Mouse (Mus musculus) heart, embryonic 10.5 days (tissue): ENCODE results near the gene Lrrtm3. TPM values are rescaled to one million over a fixed set of nuclear protein-coding genes. Genes with fewer than 3 reads are reported as not detected.

Source experiments
- DNase-seq: peaks from one replicate; pipeline ENCODE4 v3.0.0-alpha.2; 2017; ENCODE audit warnings: low spot score
- H3K27ac ChIP-seq: fragments of 300-500 bp; sonication (generic); 2 replicates; pipeline ENCODE4 v1.5.1; 2016; ENCODE audit warnings: mild to moderate bottlenecking
- H3K27me3 ChIP-seq: fragments of 300-500 bp; sonication (generic); 2 replicates; pipeline ENCODE4 v1.6.1; 2016; ENCODE audit warnings: mild to moderate bottlenecking; ENCODE audit not compliant: poor library complexity, insufficient read depth, severe bottlenecking
- H3K36me3 ChIP-seq: fragments of 300-500 bp; sonication (generic); 2 replicates; pipeline ENCODE4 v1.6.1; 2016; ENCODE audit warnings: mild to moderate bottlenecking, moderate library complexity
- H3K4me1 ChIP-seq: fragments of 300-500 bp; sonication (generic); 2 replicates; pipeline ENCODE4 v1.6.1; 2016; ENCODE audit warnings: mild to moderate bottlenecking
- H3K4me3 ChIP-seq: fragments of 300-500 bp; sonication (generic); 2 replicates; pipeline ENCODE4 v1.5.1; 2016; ENCODE audit warnings: mild to moderate bottlenecking, moderate library complexity
- H3K9me3 ChIP-seq: fragments of 300-500 bp; sonication (generic); 2 replicates; pipeline ENCODE4 v1.6.1; 2016; ENCODE audit warnings: mild to moderate bottlenecking, moderate library complexity
- WGBS: fragments of 180-500 bp; shearing (Covaris S2); methylation state at CpG from one replicate; pipeline ENCODE4 v1.1.7; 2016; 5-methylcytosine and 5-hydroxymethylcytosine counted together
- polyA plus RNA-seq: library from polyadenylated mRNA; unstranded; fragments of >200 nt; fragmentation: Nextera tagmentation; extraction: Ambion mirVana; gene quantifications from 2 replicates; pipeline ENCODE4 v1.2.1, GENCODE M21; 2016

Gene Lrrtm3
- polyA plus RNA-seq, 1 experiment from 2014 or later = 0.87 TPM

DNA sequence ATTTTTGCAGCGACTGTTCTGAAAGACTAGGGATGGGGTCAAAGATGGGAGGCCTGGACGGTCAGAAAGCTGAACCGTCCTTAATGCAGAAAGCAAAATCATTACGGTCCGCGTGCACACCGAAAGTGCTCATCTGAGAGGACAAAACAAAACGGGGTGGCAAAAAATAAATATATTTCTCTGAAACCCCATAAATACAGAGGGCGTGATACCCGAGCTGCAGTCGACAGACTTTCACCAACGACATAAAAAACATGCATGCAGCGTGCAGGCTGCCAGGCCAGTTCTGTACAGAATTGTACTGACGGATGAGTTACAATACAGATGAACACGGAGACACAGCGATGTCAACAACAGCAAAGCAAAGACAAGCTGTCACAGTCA lies 3.9 kb downstream of the Lrrtm3 start:
- H3K36me3 ChIP-seq = no peaks in the 10 kb centered on the region
- WGBS = 72% methylated on average over 16 of the region's 16 CpGs
- no peaks in the 10 kb centered on the region for H3K9me3 ChIP-seq
- DNase-seq = no peak
- no peak overlapping the region for H3K4me3 ChIP-seq
- peaks cover 19% of the 10 kb centered on the region for H3K27me3 ChIP-seq
- no peak overlapping the region for H3K27ac ChIP-seq
- peaks cover 12% of the 10 kb centered on the region for H3K4me1 ChIP-seq

DNA sequence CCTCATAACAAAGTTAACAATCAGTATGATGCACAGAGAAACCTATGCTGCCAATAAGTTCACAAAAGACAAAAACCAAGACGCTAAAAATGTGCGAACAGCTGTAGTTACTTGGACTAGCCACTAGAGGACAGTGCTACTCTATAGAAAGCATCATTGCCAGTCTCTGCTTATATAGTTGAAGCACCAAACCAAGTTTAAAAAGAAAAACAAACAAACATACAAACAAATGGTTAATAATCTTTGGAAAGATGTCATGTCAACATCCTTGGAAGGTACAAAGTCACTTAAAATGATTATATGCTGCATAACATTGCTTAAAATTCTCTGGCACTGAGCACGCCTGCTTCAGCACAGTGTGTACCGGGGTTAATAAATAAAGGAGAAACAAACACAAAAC lies 5.6 kb downstream of the Lrrtm3 start:
- WGBS = 47% methylated on average over 4 of the region's 4 CpGs
- no peak for DNase-seq
- H3K27me3 ChIP-seq = peaks cover 19% of the 10 kb centered on the region

DNA sequence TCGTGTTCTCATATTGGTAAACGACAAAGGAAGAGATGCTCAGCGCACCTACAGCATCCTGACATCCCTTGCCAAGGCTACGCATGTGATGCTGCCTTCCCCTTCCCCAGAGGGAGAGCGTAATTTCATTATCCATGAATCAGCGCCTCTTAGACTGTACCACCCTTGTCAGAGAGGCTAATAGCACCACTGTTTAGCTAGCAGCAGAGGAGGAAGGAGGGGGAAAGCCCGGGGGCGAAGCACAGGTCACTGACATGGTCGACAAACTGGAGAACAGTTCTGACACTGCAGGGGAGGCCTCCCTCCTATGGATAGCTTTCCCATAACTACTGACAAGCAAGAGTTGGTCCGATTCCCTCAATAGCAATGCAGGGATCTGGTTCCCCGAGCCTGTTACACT lies 6.3 kb downstream of the Lrrtm3 start:
- no peaks in the 10 kb centered on the region for H3K36me3 ChIP-seq
- H3K9me3 ChIP-seq = no peaks in the 10 kb centered on the region
- H3K4me1 ChIP-seq = peaks cover 12% of the 10 kb centered on the region
- H3K4me3 ChIP-seq = no peak overlapping the region
- 62% methylated on average over 11 of the region's 11 CpGs for WGBS
- H3K27ac ChIP-seq = no peak overlapping the region
- peaks cover 14% of the 10 kb centered on the region for H3K27me3 ChIP-seq
- no peak for DNase-seq

More for the DNA sequence above, 5.6 kb downstream of the Lrrtm3 start:
- Histone ChIP-seq H3K9me3 (no peaks in the 10 kb centered on the region), H3K36me3 (no peaks in the 10 kb centered on the region), H3K4me1 (peaks cover 12% of the 10 kb centered on the region), H3K27ac (no peak overlapping the region), H3K4me3 (no peak overlapping the region)

DNA sequence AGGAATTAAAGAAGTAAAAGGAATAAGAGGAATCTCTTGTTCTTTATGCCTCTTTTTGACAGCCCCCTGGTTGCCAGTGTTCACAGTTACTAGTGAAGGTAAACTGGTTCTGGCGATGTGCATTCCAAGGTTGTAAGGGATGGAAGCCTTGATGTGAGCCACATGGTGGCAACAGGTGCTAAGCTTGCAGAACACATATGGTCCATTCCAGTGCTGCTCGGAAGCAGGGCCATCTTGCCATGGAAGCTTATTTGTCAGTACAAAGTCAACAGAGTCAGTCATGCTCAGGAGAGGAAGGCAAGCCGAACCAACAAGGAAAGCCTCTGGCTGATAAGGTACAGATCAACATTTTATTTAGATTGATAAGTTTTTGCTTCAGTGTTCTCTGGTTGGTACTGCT lies 7.7 kb downstream of the Lrrtm3 start:
- 77% methylated on average over 3 of the region's 3 CpGs for WGBS
- no peaks in the 10 kb centered on the region for H3K36me3 ChIP-seq
- no peaks in the 10 kb centered on the region for H3K9me3 ChIP-seq
- no peak for DNase-seq
- H3K4me1 ChIP-seq = peaks cover 9% of the 10 kb centered on the region
- 0 out of 2 replicates have a peak, but pooled peaks cover 4% of the 10 kb centered on the region for H3K27me3 ChIP-seq
- no peak overlapping the region for H3K27ac ChIP-seq
- no peak overlapping the region for H3K4me3 ChIP-seq

DNA sequence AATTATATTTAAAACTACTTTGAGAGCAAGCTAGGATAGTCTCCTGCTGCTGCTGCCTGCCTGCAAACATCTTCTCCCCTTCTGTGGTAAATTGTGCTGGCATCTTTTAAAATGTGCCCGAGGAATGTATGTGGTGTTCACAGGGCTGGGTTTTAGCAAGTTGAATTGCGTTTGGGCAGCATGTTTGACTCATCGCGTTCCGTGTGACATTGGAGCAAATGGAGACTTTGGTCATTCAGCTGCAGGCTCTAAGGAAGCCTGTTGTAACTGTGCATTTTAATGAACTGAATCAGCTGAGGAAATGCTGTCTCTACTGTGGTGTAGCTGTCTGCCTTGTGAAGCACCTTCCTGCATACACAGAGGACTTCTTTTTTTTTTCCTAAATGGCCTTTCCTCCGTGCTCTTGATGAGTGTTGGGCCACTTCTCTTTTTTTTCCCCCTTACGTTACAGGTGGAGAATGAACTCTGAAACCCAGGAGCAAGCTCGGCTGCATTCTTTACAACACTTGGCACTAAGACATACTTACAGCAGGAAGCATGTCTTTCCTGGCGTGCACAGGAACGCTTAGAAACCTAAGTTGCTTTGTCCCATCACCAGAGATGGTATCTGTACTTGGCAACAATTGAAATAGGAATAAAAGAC lies 13.5 kb downstream of the Lrrtm3 start:
- WGBS = 52% methylated on average over 10 of the region's 10 CpGs
- Histone ChIP-seq H3K27me3 (no peaks in the 10 kb centered on the region), H3K9me3 (no peaks in the 10 kb centered on the region), H3K4me1 (peaks cover 10% of the 10 kb centered on the region; the same call in 1 of the 2 replicates), H3K27ac (no peak overlapping the region), H3K4me3 (no peak overlapping the region), H3K36me3 (no peaks in the 10 kb centered on the region)
- no peak for DNase-seq

DNA sequence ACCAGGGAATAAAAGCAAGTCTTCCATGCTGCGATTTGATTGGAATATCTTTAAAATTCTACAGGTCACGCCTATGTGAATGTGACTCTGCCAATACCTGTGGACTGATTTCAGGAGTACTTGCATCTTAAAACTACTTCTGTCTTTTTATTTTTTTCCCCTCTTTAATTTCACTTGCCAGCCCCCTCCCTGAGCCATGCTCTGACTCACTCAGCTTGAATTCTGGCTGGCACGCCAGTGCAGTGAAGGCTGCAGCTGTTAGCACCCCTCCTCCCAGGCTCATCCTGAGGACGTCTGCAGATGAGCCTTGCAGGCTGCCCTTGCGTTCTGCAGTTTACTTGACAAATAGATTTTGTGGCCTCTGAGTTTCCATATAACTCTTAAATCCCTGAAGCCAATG lies 14.1 kb downstream of the Lrrtm3 start:
- 37% methylated on average over 5 of the region's 5 CpGs for WGBS
- no peak overlapping the region for H3K27ac ChIP-seq
- no peak for DNase-seq
- no peak overlapping the region for H3K4me3 ChIP-seq
- H3K27me3 ChIP-seq = no peaks in the 10 kb centered on the region
- H3K9me3 ChIP-seq = no peaks in the 10 kb centered on the region
- peaks cover 10% of the 10 kb centered on the region; the same call in 1 of the 2 replicates for H3K4me1 ChIP-seq
- no peaks in the 10 kb centered on the region for H3K36me3 ChIP-seq

DNA sequence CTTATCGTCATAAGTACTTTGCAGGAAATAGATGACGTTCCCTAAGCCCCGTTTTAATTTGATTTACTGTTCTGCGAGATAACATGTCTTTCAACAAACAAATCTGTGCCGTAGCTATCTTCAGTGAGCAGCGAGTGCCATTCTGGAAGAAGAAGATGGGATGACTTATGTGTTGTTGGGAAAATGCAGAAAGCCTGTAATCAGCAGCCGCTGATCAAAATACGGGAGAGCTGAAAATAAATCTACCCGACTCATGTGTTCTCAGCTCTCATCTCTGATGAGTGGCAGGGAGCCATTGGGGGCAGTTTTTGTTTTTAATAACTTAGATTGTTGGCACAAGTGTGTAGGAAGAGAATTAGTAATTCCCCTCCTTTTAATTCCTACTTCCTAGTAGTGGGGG lies 26.4 kb downstream of the Lrrtm3 start:
- Histone ChIP-seq H3K9me3 (no peaks in the 10 kb centered on the region), H3K36me3 (no peaks in the 10 kb centered on the region), H3K4me3 (no peak overlapping the region), H3K27ac (no peak overlapping the region), H3K4me1 (peaks cover under 1% of the 10 kb centered on the region; the same call in 1 of the 2 replicates), H3K27me3 (no peaks in the 10 kb centered on the region)
- no peak for DNase-seq
- 74% methylated on average over 9 of the region's 9 CpGs for WGBS

DNA sequence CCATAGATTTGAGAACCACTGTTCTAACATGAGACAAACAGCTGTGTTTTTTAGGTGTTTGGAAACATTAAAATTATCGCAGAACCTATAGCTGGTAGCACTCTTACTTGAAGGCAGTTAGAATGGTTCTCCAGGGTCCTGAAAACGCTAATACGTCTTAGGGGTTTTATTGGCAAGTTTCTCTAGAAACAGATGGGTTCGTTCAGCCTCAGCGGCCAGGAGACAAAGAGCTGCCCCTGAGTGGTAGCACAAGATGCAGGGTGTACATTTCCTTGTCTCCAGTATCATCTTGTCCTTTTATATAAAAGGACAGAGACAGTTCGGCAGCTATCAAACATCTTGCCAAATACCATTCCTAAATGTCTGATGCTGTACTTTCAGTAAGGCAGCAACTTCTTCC lies 40.1 kb downstream of the Lrrtm3 start:
- no peak for DNase-seq

DNA sequence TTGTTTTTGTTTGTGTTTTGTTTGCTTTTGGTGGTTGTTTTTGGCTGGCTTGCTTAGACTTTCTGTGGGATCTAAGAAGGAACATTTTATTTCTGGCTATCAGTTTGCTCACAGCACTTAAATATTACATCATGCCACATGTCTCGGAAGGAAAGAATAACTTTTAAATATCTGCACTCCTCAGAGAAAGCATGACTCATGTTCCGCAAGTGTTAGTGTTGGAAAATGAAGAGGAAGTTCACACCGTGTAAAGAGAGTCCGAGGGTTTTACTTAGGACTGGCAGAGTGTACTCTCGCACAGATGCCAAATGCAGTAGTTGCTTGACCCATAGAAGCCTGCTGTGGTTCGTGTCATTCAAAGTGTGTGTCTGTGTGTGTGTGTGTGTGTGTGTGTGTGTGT lies 40.9 kb downstream of the Lrrtm3 start:
- 82% methylated on average over 6 of the region's 6 CpGs for WGBS
- Histone ChIP-seq H3K9me3 (no peaks in the 10 kb centered on the region), H3K27ac (no peak overlapping the region)

More for the DNA sequence above, 40.1 kb downstream of the Lrrtm3 start:
- no peak overlapping the region for H3K4me3 ChIP-seq
- no peak overlapping the region for H3K27ac ChIP-seq
- H3K27me3 ChIP-seq = no peaks in the 10 kb centered on the region
- H3K9me3 ChIP-seq = no peaks in the 10 kb centered on the region
- no peaks in the 10 kb centered on the region for H3K36me3 ChIP-seq
- H3K4me1 ChIP-seq = no peaks in the 10 kb centered on the region
- 85% methylated on average over 6 of the region's 6 CpGs for WGBS

DNA sequence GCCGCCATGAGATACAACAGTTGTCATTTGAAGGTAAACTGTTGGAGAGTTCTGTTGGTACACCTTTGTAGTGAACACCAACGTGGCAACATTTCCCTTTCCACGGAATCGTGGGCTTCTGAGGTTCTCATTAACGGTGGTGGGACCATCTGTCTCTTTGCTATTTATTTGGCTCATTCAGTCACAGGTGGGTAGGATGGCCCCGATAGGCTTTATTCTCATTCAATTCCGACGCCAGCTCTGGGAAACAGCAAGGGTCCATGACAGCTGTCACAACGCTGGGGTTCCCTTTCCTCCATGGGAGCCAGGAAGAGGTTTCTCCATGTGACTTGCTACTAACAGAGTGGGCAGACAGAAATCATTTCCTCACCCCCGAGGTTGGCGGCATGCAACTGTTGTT lies 48.2 kb downstream of the Lrrtm3 start:
- 86% methylated on average over 11 of the region's 11 CpGs for WGBS
- H3K27ac ChIP-seq = no peak overlapping the region
- peaks cover 11% of the 10 kb centered on the region; the same call in 1 of the 2 replicates for H3K4me1 ChIP-seq
- DNase-seq = no peak
- no peaks in the 10 kb centered on the region for H3K27me3 ChIP-seq
- no peak overlapping the region for H3K4me3 ChIP-seq
- H3K36me3 ChIP-seq = no peaks in the 10 kb centered on the region
- H3K9me3 ChIP-seq = no peaks in the 10 kb centered on the region

More for the DNA sequence above, 40.9 kb downstream of the Lrrtm3 start:
- Histone ChIP-seq H3K27me3 (no peaks in the 10 kb centered on the region), H3K4me3 (no peak overlapping the region), H3K4me1 (no peaks in the 10 kb centered on the region), H3K36me3 (no peaks in the 10 kb centered on the region)
- no peak for DNase-seq

DNA sequence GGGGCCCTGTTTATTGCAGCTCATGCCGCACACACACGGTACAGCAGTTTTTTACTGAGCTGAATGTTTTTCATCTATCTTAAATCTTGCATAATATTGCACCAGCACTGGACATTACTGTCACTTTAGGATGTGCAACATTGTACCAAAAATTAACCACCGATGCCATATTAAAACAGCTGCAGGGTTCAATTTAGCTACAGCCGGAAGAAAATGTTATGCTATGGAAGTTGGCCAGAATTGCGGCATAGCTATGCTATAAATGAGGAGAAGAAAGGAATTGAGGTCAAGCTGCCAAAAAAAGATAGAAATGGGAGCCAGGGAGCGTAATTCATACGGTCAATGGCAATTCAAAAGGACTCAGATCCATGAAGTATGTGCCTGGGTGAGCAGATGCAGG lies 48.9 kb downstream of the Lrrtm3 start:
- H3K4me3 ChIP-seq = no peak overlapping the region

DNA sequence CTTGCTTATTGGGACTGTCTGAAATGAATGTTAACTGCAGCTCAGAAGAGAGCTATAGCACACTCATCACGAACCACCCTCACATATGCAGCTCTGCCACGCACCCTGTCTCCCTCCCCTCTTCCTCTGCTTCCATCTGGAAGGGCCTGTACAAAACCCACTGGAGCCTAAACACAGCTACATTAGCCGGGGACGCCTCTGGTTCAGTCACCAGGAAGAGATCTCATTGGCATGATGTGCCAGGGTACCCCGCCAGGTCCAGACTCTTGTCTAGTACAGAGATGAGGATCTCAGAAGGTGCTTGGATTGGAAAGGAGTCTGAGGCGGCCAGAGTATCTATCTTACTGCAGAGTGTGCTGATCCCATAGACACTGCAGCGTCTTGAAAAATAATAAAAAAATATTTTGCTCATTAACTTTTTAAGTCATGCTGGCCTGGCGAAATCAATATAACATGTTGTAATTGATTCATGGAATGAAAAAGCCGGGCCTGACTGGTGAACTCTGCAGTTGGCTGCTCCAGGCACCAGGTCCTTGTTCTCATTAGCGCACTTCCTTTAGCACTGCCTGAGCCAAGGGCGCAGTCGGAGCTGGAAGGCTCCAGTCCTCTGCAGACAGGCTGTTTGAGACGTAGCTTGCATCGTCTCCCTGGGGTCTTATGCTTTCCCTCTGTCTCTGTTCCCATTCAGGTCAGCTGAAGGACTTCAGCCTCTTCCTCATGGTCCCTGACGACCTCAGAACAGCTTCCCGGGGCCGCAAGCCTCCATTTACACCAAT lies 50.1 kb downstream of the Lrrtm3 start:
- WGBS = 73% methylated on average over 17 of the region's 17 CpGs
- DNase-seq = no peak
- H3K27me3 ChIP-seq = no peaks in the 10 kb centered on the region
- no peaks in the 10 kb centered on the region for H3K36me3 ChIP-seq
- no peak overlapping the region for H3K4me3 ChIP-seq
- H3K27ac ChIP-seq = 0 out of 2 replicates have a peak overlapping the region, but pooled peaks have one; percentile 37
- peaks cover 11% of the 10 kb centered on the region; the same call in 1 of the 2 replicates for H3K4me1 ChIP-seq
- H3K9me3 ChIP-seq = no peaks in the 10 kb centered on the region

More for the DNA sequence above, 48.9 kb downstream of the Lrrtm3 start:
- no peaks in the 10 kb centered on the region for H3K27me3 ChIP-seq
- DNase-seq = no peak
- 89% methylated on average over 7 of the region's 7 CpGs for WGBS
- H3K9me3 ChIP-seq = no peaks in the 10 kb centered on the region
- H3K4me1 ChIP-seq = peaks cover 11% of the 10 kb centered on the region; the same call in 1 of the 2 replicates
- H3K27ac ChIP-seq = no peak overlapping the region
- H3K36me3 ChIP-seq = no peaks in the 10 kb centered on the region

DNA sequence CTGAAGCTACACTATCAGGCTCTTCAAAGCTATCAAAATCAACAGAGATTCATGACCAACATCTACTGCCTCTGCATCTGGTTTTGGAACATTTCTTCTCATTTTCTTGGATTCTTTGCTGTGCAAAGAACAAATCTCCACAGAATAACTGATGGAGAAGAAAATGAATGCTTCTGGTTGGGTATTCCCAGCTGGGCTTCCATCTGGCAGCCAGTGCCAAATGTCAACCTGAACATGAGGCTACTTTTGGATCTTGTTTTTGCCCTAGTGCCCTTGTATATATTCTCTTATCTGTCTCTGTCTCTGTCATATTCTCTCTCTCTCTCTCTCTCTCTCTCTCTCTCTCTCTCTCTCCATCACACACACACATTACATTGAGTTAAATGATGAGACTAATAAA lies 59.2 kb downstream of the Lrrtm3 start:
- Histone ChIP-seq H3K36me3 (no peaks in the 10 kb centered on the region), H3K27ac (no peak overlapping the region), H3K9me3 (no peaks in the 10 kb centered on the region), H3K4me1 (no peaks in the 10 kb centered on the region), H3K27me3 (no peaks in the 10 kb centered on the region), H3K4me3 (no peak overlapping the region)
- no peak for DNase-seq
